Mouse (Mus musculus) heart, embryonic 15.5 days (tissue): ENCODE results near the gene Alox12. TPM values are rescaled to one million over a fixed set of nuclear protein-coding genes. Genes with fewer than 3 reads are reported as not detected.
A peak's percentile ranks its signal among the peaks of the same experiment; 100 is the strongest.

Experiments used
- ATAC-seq: fragments of 200-750 bp; cut with Nextera tagmentation; replicated peaks from 2 replicates; pipeline ENCODE4 v1.8.0; 2017; ENCODE audit warnings: low read depth, moderate TSS enrichment; ENCODE audit not compliant: insufficient number of reproducible peaks, insufficient read depth, low FRiP score
- H3K27ac ChIP-seq: fragments of 300-500 bp; sonication (generic); 2 replicates; pipeline ENCODE4 v1.5.1; 2015; ENCODE audit warnings: mild to moderate bottlenecking, inconsistent platforms
- H3K27me3 ChIP-seq: fragments of 300-500 bp; sonication (generic); 2 replicates; pipeline ENCODE4 v1.6.1; 2015; ENCODE audit warnings: inconsistent platforms
- H3K36me3 ChIP-seq: fragments of 300-500 bp; sonication (generic); 2 replicates; pipeline ENCODE4 v1.6.1; 2015; ENCODE audit warnings: mild to moderate bottlenecking, inconsistent platforms
- H3K4me1 ChIP-seq: fragments of 300-500 bp; sonication (generic); replicated peaks from 2 replicates; pipeline ENCODE4 v1.6.1; 2015; ENCODE audit warnings: inconsistent platforms
- H3K4me2 ChIP-seq: fragments of 300-500 bp; sonication (generic); 2 replicates; pipeline ENCODE4 v1.6.1; 2015; ENCODE audit warnings: inconsistent platforms, mild to moderate bottlenecking, moderate library complexity
- H3K4me3 ChIP-seq: fragments of 300-500 bp; sonication (generic); 2 replicates; pipeline ENCODE4 v1.5.1; 2015; ENCODE audit warnings: mild to moderate bottlenecking, inconsistent platforms
- H3K9ac ChIP-seq: fragments of 300-500 bp; sonication (generic); 2 replicates; pipeline ENCODE4 v1.6.1; 2015; ENCODE audit warnings: mild to moderate bottlenecking, inconsistent platforms
- H3K9me3 ChIP-seq: fragments of 300-500 bp; sonication (generic); replicated peaks from 2 replicates; pipeline ENCODE4 v1.6.1; 2016; ENCODE audit warnings: inconsistent platforms
- WGBS: fragments of 180-500 bp; shearing (Covaris S2); methylation state at CpG from one replicate; pipeline ENCODE4 v1.1.7; 2015; ENCODE audit warnings: mixed read lengths; 5-methylcytosine and 5-hydroxymethylcytosine counted together
- polyA plus RNA-seq: library from polyadenylated mRNA; unstranded; fragments of >200 nt; fragmentation: Nextera tagmentation; extraction: Ambion mirVana; gene quantifications from 2 replicates; pipeline ENCODE4 v1.2.1, GENCODE M21; 2015

The Alox12 gene
- polyA plus RNA-seq, 1 experiment from 2014 or later = 4.1 TPM

- Histone ChIP-seq H3K9me3 (no peaks in the 10 kb centered on the region), H3K9ac (peak within 1 kb of the TSS; percentile 54), H3K36me3 (no peaks in the 10 kb centered on the region), H3K4me1 (peaks cover 58% of the 10 kb centered on the region), H3K4me3 (peak within 1 kb of the TSS; percentile 49), H3K4me2 (peak within 1 kb of the TSS; percentile 60), H3K27me3 (peaks cover 53% of the 10 kb centered on the region), H3K27ac (peak within 1 kb of the TSS; percentile 86)
- WGBS = 2% methylated on average over 39 of the region's 39 CpGs
- no peak; the same call in 1 of the 2 replicates for ATAC-seq
These were observed 25.7 kb downstream of the Alox12 start, which contains the start of gene Bcl6b for GRCm38 (mm10) chr11:70229260-70230010. Bcl6b (minus strand) TSS chr11:70229798.

GRCm38 (mm10) chr11:70228828-70229227, 26.3 kb downstream of the Alox12 start:
- Histone ChIP-seq H3K9ac (peak overlapping the region; percentile 54), H3K4me2 (peak overlapping the region; percentile 60), H3K9me3 (no peaks in the 10 kb centered on the region), H3K27me3 (peaks cover 56% of the 10 kb centered on the region), H3K4me3 (peak overlapping the region; percentile 49), H3K4me1 (peaks cover 53% of the 10 kb centered on the region), H3K27ac (peak overlapping the region; percentile 86), H3K36me3 (no peaks in the 10 kb centered on the region)
- peak; percentile 37; the same call in 1 of the 2 replicates for ATAC-seq
- 1% methylated on average over 19 of the region's 19 CpGs for WGBS

DNA sequence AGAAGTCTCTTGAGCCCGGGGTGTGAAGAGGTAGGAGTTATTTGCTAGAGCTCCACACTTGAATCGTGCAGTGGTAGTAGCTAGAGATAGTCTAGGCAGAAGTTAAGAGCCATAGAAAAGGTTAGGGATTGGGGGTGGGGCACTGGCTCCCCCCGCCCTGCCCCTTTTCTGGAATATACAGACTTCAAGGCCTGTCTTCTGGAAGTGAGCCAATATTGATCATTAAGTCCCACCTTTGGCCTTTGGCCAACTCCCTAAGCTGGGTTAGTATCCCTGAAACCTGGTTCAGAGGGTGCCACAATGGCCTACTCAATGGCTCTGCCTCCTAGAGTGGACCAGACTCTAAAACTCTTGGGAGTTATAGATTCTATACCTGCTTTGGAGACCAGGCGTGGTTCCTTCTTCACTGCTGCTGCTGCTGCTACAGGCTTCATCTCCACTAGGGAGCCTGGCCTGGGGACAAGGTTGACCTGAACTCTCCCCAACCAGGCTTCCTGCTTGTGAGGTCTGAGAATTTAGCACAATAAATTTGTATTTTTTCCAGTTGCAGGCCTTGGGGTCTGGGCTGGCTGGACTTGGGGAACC, 27.4 kb downstream of the Alox12 start:
- H3K4me1 ChIP-seq = peaks cover 47% of the 10 kb centered on the region
- H3K4me3 ChIP-seq = peak overlapping the region; percentile 49
- no peaks in the 10 kb centered on the region for H3K9me3 ChIP-seq
- peak overlapping the region; percentile 54; the same call in 1 of the 2 replicates for H3K9ac ChIP-seq
- ATAC-seq = no peak
- 74% methylated on average over 4 of the region's 4 CpGs for WGBS
- peaks cover 60% of the 10 kb centered on the region for H3K27me3 ChIP-seq
- H3K4me2 ChIP-seq = peak overlapping the region; percentile 60
- no peaks in the 10 kb centered on the region for H3K36me3 ChIP-seq
- H3K27ac ChIP-seq = 0 out of 2 replicates have a peak overlapping the region, but pooled peaks have one; percentile 86

- Histone ChIP-seq H3K4me3 (peak overlapping the region; percentile 49), H3K9ac (peak overlapping the region; percentile 20; the same call in 1 of the 2 replicates), H3K4me1 (peaks cover 46% of the 10 kb centered on the region), H3K4me2 (peak overlapping the region; percentile 60), H3K27me3 (peaks cover 60% of the 10 kb centered on the region), H3K36me3 (no peaks in the 10 kb centered on the region), H3K27ac (peak overlapping the region; percentile 24; the same call in 1 of the 2 replicates), H3K9me3 (no peaks in the 10 kb centered on the region)
- 32% methylated on average over 5 of the region's 5 CpGs for WGBS
- ATAC-seq = no peak
These were observed 28.0 kb downstream of the Alox12 start for GRCm38 (mm10) chr11:70227126-70227525.

GRCm38 (mm10) chr11:70226602-70226890, 28.6 kb downstream of the Alox12 start:
- Histone ChIP-seq H3K4me2 (peak overlapping the region; percentile 60), H3K27ac (peak overlapping the region; percentile 24), H3K9ac (peak overlapping the region; percentile 20), H3K4me3 (peak overlapping the region; percentile 49), H3K36me3 (no peaks in the 10 kb centered on the region), H3K4me1 (peaks cover 52% of the 10 kb centered on the region), H3K9me3 (no peaks in the 10 kb centered on the region), H3K27me3 (peaks cover 60% of the 10 kb centered on the region)
- no peak for ATAC-seq
- 10% methylated on average over 18 of the region's 18 CpGs for WGBS

DNA sequence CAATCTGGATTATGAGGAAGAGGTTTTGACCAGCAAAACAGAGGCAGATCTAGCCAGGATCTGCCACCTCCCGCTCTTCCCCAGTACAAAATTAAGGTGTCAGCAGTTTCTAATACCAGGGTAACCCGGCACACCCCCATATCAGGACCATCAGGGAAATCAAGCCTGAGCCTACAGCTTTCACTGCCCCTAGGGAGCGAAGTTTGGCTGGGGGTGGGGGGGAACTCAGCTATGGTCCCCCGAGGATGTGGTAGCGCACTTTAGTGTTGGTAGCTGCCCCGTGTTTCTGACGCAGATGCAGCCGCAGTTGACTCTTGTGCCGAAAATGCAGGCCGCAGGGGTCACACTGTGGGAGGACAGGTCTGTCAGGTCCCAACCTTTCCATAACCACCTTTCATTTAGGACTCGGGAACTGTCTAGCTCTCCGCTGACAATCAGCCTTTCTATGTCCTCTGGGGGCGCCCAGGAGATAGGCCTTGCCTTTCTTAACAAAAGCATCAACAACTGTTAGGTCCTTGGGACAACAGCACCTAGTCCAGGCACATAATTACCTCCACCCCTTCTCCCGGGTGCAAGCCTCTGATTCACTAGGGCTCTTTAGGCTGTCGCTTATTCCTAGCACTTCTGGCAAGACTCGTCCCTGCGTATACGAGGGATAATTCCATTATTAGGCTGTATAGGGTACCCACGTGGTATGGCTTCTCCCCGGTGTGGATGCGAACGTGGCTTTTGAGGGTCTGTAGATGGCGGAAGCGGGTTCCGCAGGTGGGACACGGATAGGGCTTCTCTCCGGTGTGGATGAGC, 29.2 kb downstream of the Alox12 start:
- no peaks in the 10 kb centered on the region for H3K9me3 ChIP-seq
- no peaks in the 10 kb centered on the region for H3K36me3 ChIP-seq
- peak overlapping the region; percentile 20 for H3K9ac ChIP-seq
- peak overlapping the region; percentile 60 for H3K4me2 ChIP-seq
- H3K4me1 ChIP-seq = peaks cover 56% of the 10 kb centered on the region
- peaks cover 60% of the 10 kb centered on the region for H3K27me3 ChIP-seq
- peak overlapping the region; percentile 24 for H3K27ac ChIP-seq
- WGBS = 21% methylated on average over 27 of the region's 27 CpGs
- peak overlapping the region; percentile 49 for H3K4me3 ChIP-seq
- no peak for ATAC-seq

- no peaks in the 10 kb centered on the region for H3K9me3 ChIP-seq
- H3K4me3 ChIP-seq = no peak overlapping the region; the same call in 1 of the 2 replicates
- WGBS = 67% methylated on average over 9 of the region's 9 CpGs
- H3K27ac ChIP-seq = peak overlapping the region; percentile 67
- peaks cover 44% of the 10 kb centered on the region for H3K27me3 ChIP-seq
- peak overlapping the region; percentile 42 for H3K4me2 ChIP-seq
- no peak overlapping the region for H3K9ac ChIP-seq
- no peak for ATAC-seq
- H3K36me3 ChIP-seq = no peaks in the 10 kb centered on the region
- H3K4me1 ChIP-seq = peaks cover 47% of the 10 kb centered on the region
These were observed 31.4 kb downstream of the Alox12 start for GRCm38 (mm10) chr11:70223724-70224123.

DNA sequence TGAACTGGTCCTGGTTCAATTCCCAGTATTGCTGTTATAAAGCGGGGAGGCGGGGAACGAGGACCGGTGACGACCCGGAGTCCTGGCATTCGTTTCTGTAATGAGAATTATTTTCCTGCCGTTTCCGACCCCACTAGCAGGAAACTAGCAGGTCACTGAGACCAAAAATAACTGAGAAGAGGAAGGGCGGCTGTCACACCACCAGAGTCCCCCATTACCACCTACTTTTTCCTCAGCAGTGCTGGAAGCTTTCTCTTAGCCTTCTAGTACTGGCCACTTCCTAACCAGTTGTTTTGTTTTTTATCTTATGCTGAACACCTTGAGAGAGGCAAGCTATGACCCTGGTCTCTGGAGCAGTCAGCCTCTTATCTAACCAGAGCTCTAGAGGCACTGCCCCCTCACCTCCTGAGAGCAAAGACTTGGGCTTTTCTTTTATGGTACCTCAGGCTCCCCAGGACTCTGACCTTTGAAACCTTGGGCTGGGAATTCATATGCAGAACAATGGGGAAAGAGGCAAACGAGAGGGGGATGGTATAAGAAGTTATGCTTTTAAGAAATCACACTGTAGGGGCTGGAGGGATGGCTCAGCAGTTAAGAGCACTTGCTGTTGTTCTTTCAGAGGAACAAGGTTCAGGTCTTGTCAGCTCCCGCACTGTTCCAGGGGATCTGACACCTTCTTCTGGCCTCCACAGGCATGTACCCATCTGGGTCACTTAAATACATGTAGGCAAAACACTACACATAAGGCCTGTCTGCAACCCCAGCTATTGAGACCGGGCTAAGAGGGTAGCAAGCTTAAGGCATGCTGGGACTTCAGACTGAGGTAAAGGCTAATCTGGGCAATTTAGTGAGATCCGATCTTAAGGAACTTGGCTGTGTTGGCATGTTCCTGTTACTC, 33.3 kb downstream of the Alox12 start:
- WGBS = 13% methylated on average over 14 of the region's 14 CpGs
- H3K9me3 ChIP-seq = no peaks in the 10 kb centered on the region
- H3K4me1 ChIP-seq = peaks cover 32% of the 10 kb centered on the region
- ATAC-seq = no peak
- peak overlapping the region; percentile 97 for H3K4me2 ChIP-seq
- peak overlapping the region; percentile 63 for H3K4me3 ChIP-seq
- no peaks in the 10 kb centered on the region for H3K36me3 ChIP-seq
- peak overlapping the region; percentile 85 for H3K27ac ChIP-seq
- H3K27me3 ChIP-seq = peaks cover 32% of the 10 kb centered on the region
- peak overlapping the region; percentile 53 for H3K9ac ChIP-seq

- Histone ChIP-seq H3K27me3 (peaks cover 32% of the 10 kb centered on the region), H3K27ac (peak within 1 kb of the TSS; percentile 85), H3K36me3 (no peaks in the 10 kb centered on the region), H3K4me3 (peak within 1 kb of the TSS; percentile 63), H3K4me1 (peaks cover 24% of the 10 kb centered on the region), H3K9ac (peak within 1 kb of the TSS; percentile 69), H3K4me2 (peak within 1 kb of the TSS; percentile 97), H3K9me3 (no peaks in the 10 kb centered on the region)
- WGBS = under 1% methylated on average over 28 of the region's 28 CpGs
- ATAC-seq = peak; percentile 91
These were observed 34.2 kb downstream of the Alox12 start, which contains the start of gene Slc16a13 for GRCm38 (mm10) chr11:70220731-70221602. Slc16a13 (minus strand) TSS chr11:70221064.

GRCm38 (mm10) chr11:70220323-70220722, 34.8 kb downstream of the Alox12 start:
- peaks cover 33% of the 10 kb centered on the region for H3K27me3 ChIP-seq
- under 1% methylated on average over 24 of the region's 24 CpGs for WGBS

More at GRCm38 (mm10) chr11:70220323-70220722, 34.8 kb downstream of the Alox12 start:
- Histone ChIP-seq H3K27ac (peak overlapping the region; percentile 85), H3K4me3 (peak overlapping the region; percentile 63), H3K4me2 (peak overlapping the region; percentile 97), H3K9ac (peak overlapping the region; percentile 69), H3K36me3 (no peaks in the 10 kb centered on the region), H3K4me1 (peaks cover 26% of the 10 kb centered on the region), H3K9me3 (no peaks in the 10 kb centered on the region)
- ATAC-seq = no peak
